Mouse (Mus musculus) forebrain, embryonic 14.5 days (tissue): ENCODE data around the gene Clpx. TPM values are rescaled to one million over a fixed set of nuclear protein-coding genes. Genes with fewer than 3 reads are reported as not detected.
"Not testable (repeated sequence)": the region's sequence is repeated elsewhere in the genome, so short reads cannot be mapped to it uniquely, and the experiment has no call there.

ENCODE experiments used
- ATAC-seq: fragments of 200-750 bp; cut with Nextera tagmentation; 2 replicates; pipeline ENCODE4 v1.8.0; 2017; ENCODE audit warnings: mild to moderate bottlenecking, moderate library complexity
- DNase-seq: peaks from one replicate; pipeline ENCODE4 v3.0.0-alpha.2; 2015; ENCODE audit warnings: low spot score
- H3K27ac ChIP-seq: fragments of 300-500 bp; sonication (generic); 2 replicates; pipeline ENCODE4 v1.5.1; 2014; ENCODE audit warnings: low read depth, mild to moderate bottlenecking, control low read depth, low read length, moderate library complexity
- H3K27me3 ChIP-seq: fragments of 300-500 bp; sonication (generic); replicated peaks from 2 replicates; pipeline ENCODE4 v1.6.1; 2014; ENCODE audit warnings: low read length, control low read depth, mixed read lengths; ENCODE audit not compliant: control insufficient read depth, insufficient read depth
- H3K36me3 ChIP-seq: fragments of 300-500 bp; sonication (generic); 2 replicates; pipeline ENCODE4 v1.6.1; 2014; ENCODE audit warnings: low read length, control low read depth; ENCODE audit not compliant: control insufficient read depth, insufficient read depth
- H3K4me1 ChIP-seq: fragments of 300-500 bp; sonication (generic); 2 replicates; pipeline ENCODE4 v1.6.1; 2014; ENCODE audit warnings: antibody characterized with exemption, low read length, control low read depth; ENCODE audit not compliant: control insufficient read depth, insufficient read depth
- H3K4me2 ChIP-seq: fragments of 300-500 bp; sonication (generic); 2 replicates; pipeline ENCODE4 v1.6.1; 2014; ENCODE audit warnings: mild to moderate bottlenecking, control low read depth, low read length
- H3K4me3 ChIP-seq: fragments of 300-500 bp; sonication (generic); 2 replicates; pipeline ENCODE4 v1.5.1; 2014; ENCODE audit warnings: low read depth, low read length, control low read depth
- H3K9ac ChIP-seq: fragments of 300-500 bp; sonication (generic); 2 replicates; pipeline ENCODE4 v1.6.1; 2014; ENCODE audit warnings: mild to moderate bottlenecking, low read length, control low read depth, moderate library complexity
- H3K9me3 ChIP-seq: fragments of 300-500 bp; sonication (generic); replicated peaks from 2 replicates; pipeline ENCODE4 v1.6.1; 2016; ENCODE audit warnings: low read length, control low read depth, mixed read lengths; ENCODE audit not compliant: control insufficient read depth
- WGBS: fragments of 180-500 bp; shearing (Covaris S2); extraction: QIAGEN DNeasy Blood & Tissue Kit; methylation state at CpG from one replicate; pipeline ENCODE4 v1.1.7; 2014; 5-methylcytosine and 5-hydroxymethylcytosine counted together
- polyA plus RNA-seq: library from polyadenylated mRNA; unstranded; fragments of >200 nt; fragmentation: Nextera tagmentation; extraction: Ambion mirVana; gene quantifications from 2 replicates; pipeline ENCODE4 v1.2.1, GENCODE M21; 2014

Gene Clpx
- polyA plus RNA-seq, 1 experiment from 2014 or later, result 42.2 TPM

- 92% methylated on average over 3 of the region's 3 CpGs for WGBS
- H3K27me3 ChIP-seq, result no peaks in the 10 kb centered on the region
Observed at GRCm38 (mm10) chr9:65262641-65263120, 31.4 kb upstream of the Clpx start.

DNA sequence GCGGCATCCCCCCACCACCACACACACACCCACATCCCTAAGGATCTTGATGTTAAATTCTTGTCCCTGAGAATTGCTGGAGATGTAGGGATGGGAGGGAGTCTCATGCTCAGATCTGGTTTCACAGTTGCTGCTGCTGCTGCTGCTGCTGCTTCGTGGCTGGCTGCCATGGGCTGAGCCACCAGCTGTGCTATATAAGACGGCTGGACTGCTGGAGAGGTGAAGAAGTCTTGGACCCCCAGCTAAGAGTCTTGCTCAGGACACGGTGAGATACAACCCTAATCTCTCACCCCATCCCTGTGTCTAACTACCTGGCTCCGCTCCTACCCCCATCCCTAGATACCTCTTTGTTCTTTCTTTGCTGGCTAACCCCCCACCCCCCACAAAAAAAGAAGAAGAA lies 29.1 kb upstream of the Clpx start, which contains the start of gene Cilp:
TSS of gene Cilp (plus strand) at position 222 of the 400 bp plus-strand sequence.
- DNase-seq, result peak; percentile 39
- peak within 1 kb of the TSS; percentile 15; the same call in 1 of the 2 replicates for H3K27ac ChIP-seq

More at GRCm38 (mm10) chr9:65262641-65263120, 31.4 kb upstream of the Clpx start:
- Histone ChIP-seq H3K9me3 (no peaks in the 10 kb centered on the region), H3K27ac (no peak overlapping the region), H3K4me2 (no peak overlapping the region), H3K4me1 (no peaks in the 10 kb centered on the region; the same call in 1 of the 2 replicates), H3K4me3 (no peak overlapping the region), H3K9ac (no peak overlapping the region), H3K36me3 (no peaks in the 10 kb centered on the region)
- ATAC-seq (no peak), DNase-seq (no peak)

DNA sequence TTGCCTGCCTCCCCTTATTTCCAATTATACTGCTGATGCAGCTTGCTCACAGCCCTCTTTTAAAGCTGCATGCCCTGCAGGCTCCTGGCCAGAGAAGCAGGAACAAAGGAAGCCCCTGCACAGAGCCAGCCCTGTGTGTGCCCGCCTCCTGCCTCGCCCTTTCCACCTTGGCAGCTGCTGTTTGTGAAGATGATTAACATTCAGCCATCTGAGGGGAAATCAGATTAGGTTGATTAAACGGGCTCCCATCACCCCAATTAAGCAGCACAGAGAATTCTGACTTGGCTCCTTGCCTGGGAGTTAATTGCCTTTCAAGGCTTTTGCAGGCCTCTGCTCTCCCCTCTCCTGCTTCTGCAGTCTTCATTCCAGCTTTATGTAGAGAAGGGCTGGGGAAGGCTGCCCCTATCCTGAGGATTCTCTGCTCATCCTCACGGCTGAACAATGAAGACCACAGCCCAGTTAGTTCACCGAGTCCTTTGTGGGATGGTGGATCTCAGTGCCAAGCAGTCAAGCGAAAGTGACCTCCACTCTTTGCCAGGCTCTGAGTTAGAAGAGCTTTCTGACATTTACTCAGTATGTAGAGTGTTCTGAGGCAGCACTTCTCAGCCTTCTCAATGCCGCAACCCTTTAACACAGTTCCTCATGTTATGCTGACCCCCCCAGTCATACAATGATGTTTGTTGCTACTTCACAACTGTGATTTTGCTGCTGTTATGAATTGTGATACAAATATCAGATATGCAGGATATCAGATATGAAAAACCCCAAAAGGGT lies 26.1 kb upstream of the Clpx start:
- peak overlapping the region; percentile 14; the same call in 1 of the 2 replicates for H3K9ac ChIP-seq
- H3K4me2 ChIP-seq, result peak overlapping the region; percentile 26; the same call in 1 of the 2 replicates
- peak; percentile 98 for ATAC-seq
- WGBS, result 5% methylated on average over 7 of the region's 7 CpGs
- H3K27ac ChIP-seq, result peak overlapping the region; percentile 90
- H3K9me3 ChIP-seq, result no peaks in the 10 kb centered on the region
- H3K36me3 ChIP-seq, result no peaks in the 10 kb centered on the region
- no peak overlapping the region for H3K4me3 ChIP-seq
- H3K27me3 ChIP-seq, result no peaks in the 10 kb centered on the region
- peak; percentile 98 for DNase-seq
- H3K4me1 ChIP-seq, result peaks cover 12% of the 10 kb centered on the region; the same call in 1 of the 2 replicates

More for the DNA sequence above, 29.1 kb upstream of the Clpx start, which contains the start of gene Cilp:
- peaks cover 12% of the 10 kb centered on the region; the same call in 1 of the 2 replicates for H3K4me1 ChIP-seq
- no peak within 1 kb of the TSS for H3K4me3 ChIP-seq
- no peak within 1 kb of the TSS for H3K4me2 ChIP-seq
- 44% methylated on average over 5 of the region's 5 CpGs for WGBS
- peak within 1 kb of the TSS; percentile 17; the same call in 1 of the 2 replicates for H3K9ac ChIP-seq
- H3K27me3 ChIP-seq, result no peaks in the 10 kb centered on the region
- no peak for ATAC-seq
- H3K9me3 ChIP-seq, result no peaks in the 10 kb centered on the region
- no peaks in the 10 kb centered on the region for H3K36me3 ChIP-seq

- Histone ChIP-seq H3K36me3 (no peaks in the 10 kb centered on the region), H3K27ac (no peak overlapping the region), H3K4me2 (no peak overlapping the region), H3K27me3 (no peaks in the 10 kb centered on the region), H3K4me3 (no peak overlapping the region), H3K9me3 (no peaks in the 10 kb centered on the region), H3K9ac (no peak overlapping the region), H3K4me1 (peaks cover 9% of the 10 kb centered on the region; the same call in 1 of the 2 replicates)
- no peak for DNase-seq
- WGBS, result 90% methylated on average over 13 of the region's 13 CpGs
- no peak for ATAC-seq
Observed at GRCm38 (mm10) chr9:65273048-65273809, 20.8 kb upstream of the Clpx start.

DNA sequence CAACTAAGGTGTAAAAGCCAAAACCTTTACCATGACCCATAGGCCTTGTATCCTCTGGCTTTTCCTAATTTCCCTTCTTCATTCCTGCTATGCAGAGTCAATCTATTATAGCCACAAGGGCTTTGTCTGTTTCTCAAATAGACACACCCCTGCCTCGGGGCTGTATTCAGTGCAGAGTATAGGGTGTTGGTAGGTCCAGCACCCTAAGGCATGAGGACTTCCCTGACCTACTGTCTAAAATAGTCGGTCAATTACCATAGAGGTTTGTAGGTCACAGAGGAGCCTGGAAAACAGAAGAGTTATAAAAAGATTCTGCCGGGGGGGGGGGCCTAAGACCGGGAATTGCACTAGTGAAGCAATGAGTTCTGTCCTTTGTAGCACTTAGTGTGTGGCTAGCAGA lies 20.2 kb upstream of the Clpx start:
- 81% methylated on average over 4 of the region's 4 CpGs for WGBS

GRCm38 (mm10) chr9:65274851-65275250 lies 19.2 kb upstream of the Clpx start:
- not testable (repeated sequence) for DNase-seq, H3K4me3 ChIP-seq, H3K9ac ChIP-seq, H3K4me2 ChIP-seq, H3K27ac ChIP-seq, ATAC-seq, H3K27me3 ChIP-seq, H3K36me3 ChIP-seq, H3K9me3 ChIP-seq, H3K4me1 ChIP-seq
- 67% methylated on average over 3 of the region's 3 CpGs for WGBS

More for the DNA sequence above, 20.2 kb upstream of the Clpx start:
- Histone ChIP-seq H3K4me2 (no peak overlapping the region), H3K4me3 (no peak overlapping the region), H3K36me3 (no peaks in the 10 kb centered on the region), H3K9ac (no peak overlapping the region), H3K27ac (no peak overlapping the region), H3K4me1 (peaks cover 3% of the 10 kb centered on the region; the same call in 1 of the 2 replicates), H3K27me3 (no peaks in the 10 kb centered on the region), H3K9me3 (no peaks in the 10 kb centered on the region)
- DNase-seq, result no peak
- ATAC-seq, result no peak

- Histone ChIP-seq H3K27ac (no peak overlapping the region), H3K4me1 (no peaks in the 10 kb centered on the region), H3K4me3 (no peak overlapping the region), H3K9me3 (no peaks in the 10 kb centered on the region), H3K4me2 (no peak overlapping the region), H3K27me3 (no peaks in the 10 kb centered on the region), H3K9ac (no peak overlapping the region), H3K36me3 (no peaks in the 10 kb centered on the region)
- DNase-seq, result no peak
- no peak for ATAC-seq
- WGBS, result 96% methylated on average over 4 of the region's 4 CpGs
Observed at GRCm38 (mm10) chr9:65275810-65276530, 18.1 kb upstream of the Clpx start.

GRCm38 (mm10) chr9:65281536-65282151 lies 12.4 kb upstream of the Clpx start:
- Histone ChIP-seq H3K4me1 (no peaks in the 10 kb centered on the region), H3K36me3 (no peaks in the 10 kb centered on the region), H3K27ac (no peak overlapping the region), H3K27me3 (no peaks in the 10 kb centered on the region), H3K4me2 (no peak overlapping the region), H3K9me3 (no peaks in the 10 kb centered on the region), H3K9ac (no peak overlapping the region), H3K4me3 (no peak overlapping the region)
- 87% methylated on average over 5 of the region's 5 CpGs for WGBS
- ATAC-seq (no peak), DNase-seq (no peak)
